Mouse (Mus musculus) central nervous system, embryonic 18 days (tissue): ENCODE results near the gene Tlx2. TPM values are rescaled to one million over a fixed set of nuclear protein-coding genes. Genes with fewer than 3 reads are reported as not detected.

Experiments used
- polyA plus RNA-seq: library from polyadenylated mRNA; depleted of rRNA; stranded (reverse); fragments of >200 nt; gene quantifications from 2 replicates; pipeline ENCODE4 v1.2.3, GENCODE M21; 2012; rRNA removed

Gene Tlx2
- polyA plus RNA-seq = 1.2 TPM in 1 of 2 replicates, not detected in the other

GRCm38 (mm10) chr6:83070247-83070310 is at the start of gene Tlx2:
Tlx2 (minus strand) TSS chr6:83070293.

GRCm38 (mm10) chr6:83115011-83115671 is 45.0 kb upstream of the Tlx2 start, which contains the start of gene Mogs:
Mogs (plus strand) TSS chr6:83115496.

GRCm38 (mm10) chr6:83108762-83109668 is 38.9 kb upstream of the Tlx2 start, which contains the start of gene Mrpl53:
Mrpl53 (plus strand) TSS chr6:83109040.

GRCm38 (mm10) chr6:83101316-83101687 is 31.2 kb upstream of the Tlx2 start, which contains the start of the genes Ccdc142 and Gm42688:
Ccdc142 (plus strand) TSS chr6:83101601.
Gm42688 (plus strand) TSS chr6:83101617.

GRCm38 (mm10) chr6:83086121-83087035 is 16.3 kb upstream of the Tlx2 start, which contains the start of gene Lbx2:
Lbx2 (plus strand) TSS chr6:83086367.

GRCm38 (mm10) chr6:83077630-83078323 is 7.7 kb upstream of the Tlx2 start, which contains the start of gene Pcgf1:
Pcgf1 (plus strand) TSS chr6:83077869.

GRCm38 (mm10) chr6:83057790-83058189 is 12.3 kb downstream of the Tlx2 start, which contains the start of gene Dqx1:
Dqx1 (plus strand) TSS chr6:83057844.

GRCm38 (mm10) chr6:83054871-83055431 is 15.1 kb downstream of the Tlx2 start, which contains the start of gene Htra2:
Htra2 (minus strand) TSS chr6:83055273.

GRCm38 (mm10) chr6:83054074-83054851 is 15.8 kb downstream of the Tlx2 start, which contains the start of gene Aup1:
Aup1 (plus strand) TSS chr6:83054521.

GRCm38 (mm10) chr6:83033249-83034185 is 36.6 kb downstream of the Tlx2 start, which contains the start of the genes Dok1 and Loxl3:
Dok1 (minus strand) TSS chr6:83033471.
Loxl3 (plus strand) TSS chr6:83034173.

Other genes starting within 250 kb of the Tlx2 start
- 30.8 and 31.4 TPM in 2 replicates for gene Sema4f, start 130.5 kb downstream of the Tlx2 start, polyA plus RNA-seq
- 0.05 and 0.61 TPM in 2 replicates for gene M1ap, start 123.4 kb downstream of the Tlx2 start, polyA plus RNA-seq
- gene Dok1, start 36.8 kb downstream of the Tlx2 start, polyA plus RNA-seq = 1.7 and 2.2 TPM in 2 replicates
- gene Loxl3, start 36.1 kb downstream of the Tlx2 start, polyA plus RNA-seq = 5.8 and 6.2 TPM in 2 replicates
- 260 and 270 TPM in 2 replicates for gene Aup1, start 15.8 kb downstream of the Tlx2 start, polyA plus RNA-seq
- 86.0 and 91.4 TPM in 2 replicates for gene Htra2, start 15.0 kb downstream of the Tlx2 start, polyA plus RNA-seq
- 0.70 and 0.74 TPM in 2 replicates for gene Dqx1, start 12.4 kb downstream of the Tlx2 start, polyA plus RNA-seq
- gene Pcgf1, start 7.6 kb upstream of the Tlx2 start, polyA plus RNA-seq = 53.5 and 53.6 TPM in 2 replicates
- gene Lbx2, start 16.1 kb upstream of the Tlx2 start, polyA plus RNA-seq = 0.16 and 0.57 TPM in 2 replicates
- gene Ccdc142, start 31.3 kb upstream of the Tlx2 start, polyA plus RNA-seq = 13.9 TPM in 2 replicates
- 13.6 and 13.9 TPM in 2 replicates for gene Gm42688, start 31.3 kb upstream of the Tlx2 start, polyA plus RNA-seq
- gene Mrpl53, start 38.7 kb upstream of the Tlx2 start, polyA plus RNA-seq = 103 and 111 TPM in 2 replicates
- gene Mogs, start 45.2 kb upstream of the Tlx2 start, polyA plus RNA-seq = 45.7 and 48.5 TPM in 2 replicates
- 152 and 163 TPM in 2 replicates for gene Wbp1, start 51.3 kb upstream of the Tlx2 start, polyA plus RNA-seq
- 37.3 and 39.4 TPM in 2 replicates for gene Ino80b, start 55.1 kb upstream of the Tlx2 start, polyA plus RNA-seq
- 13.7 and 18.2 TPM in 2 replicates for gene Rtkn, start 65.2 kb upstream of the Tlx2 start, polyA plus RNA-seq
- gene Wdr54, start 86.1 kb upstream of the Tlx2 start, polyA plus RNA-seq = 25.6 and 26.5 TPM in 2 replicates
- 8.3 TPM in 2 replicates for gene 1700003E16Rik, start 86.1 kb upstream of the Tlx2 start, polyA plus RNA-seq
- 230 and 248 TPM in 2 replicates for gene Dctn1, start 95.6 kb upstream of the Tlx2 start, polyA plus RNA-seq
- 0.41 and 1.3 TPM in 2 replicates for gene Slc4a5, start 149.5 kb upstream of the Tlx2 start, polyA plus RNA-seq